Mouse (Mus musculus) forebrain, embryonic 12.5 days (tissue): ENCODE results near the gene Lonrf2. TPM values are rescaled to one million over a fixed set of nuclear protein-coding genes. Genes with fewer than 3 reads are reported as not detected.

Experiments
- ATAC-seq: fragments of 200-750 bp; cut with Nextera tagmentation; 2 replicates; pipeline ENCODE4 v1.8.0; 2017; ENCODE audit warnings: moderate TSS enrichment; ENCODE audit not compliant: low FRiP score
- H3K27ac ChIP-seq: fragments of 300-500 bp; sonication (generic); 2 replicates; pipeline ENCODE4 v1.5.1; 2016; ENCODE audit warnings: mild to moderate bottlenecking
- H3K27me3 ChIP-seq: fragments of 300-500 bp; sonication (generic); 2 replicates; pipeline ENCODE4 v1.6.1; 2016; ENCODE audit warnings: mild to moderate bottlenecking
- H3K36me3 ChIP-seq: fragments of 300-500 bp; sonication (generic); replicated peaks from 2 replicates; pipeline ENCODE4 v1.6.1; 2016; ENCODE audit warnings: mild to moderate bottlenecking
- H3K4me1 ChIP-seq: fragments of 300-500 bp; sonication (generic); 2 replicates; pipeline ENCODE4 v1.6.1; 2016
- H3K4me2 ChIP-seq: fragments of 300-500 bp; sonication (generic); 2 replicates; pipeline ENCODE4 v1.6.1; 2016; ENCODE audit warnings: mild to moderate bottlenecking, moderate library complexity
- H3K4me3 ChIP-seq: fragments of 300-500 bp; sonication (generic); replicated peaks from 2 replicates; pipeline ENCODE4 v1.5.1; 2016; ENCODE audit warnings: mild to moderate bottlenecking
- H3K9ac ChIP-seq: fragments of 300-500 bp; sonication (generic); 2 replicates; pipeline ENCODE4 v1.6.1; 2016; ENCODE audit warnings: mild to moderate bottlenecking
- H3K9me3 ChIP-seq: fragments of 300-500 bp; sonication (generic); 2 replicates; pipeline ENCODE4 v1.6.1; 2016
- WGBS: fragments of 180-500 bp; shearing (Covaris S2); methylation state at CpG from one replicate; pipeline ENCODE4 v1.1.7; 2016; 5-methylcytosine and 5-hydroxymethylcytosine counted together
- polyA plus RNA-seq: library from polyadenylated mRNA; unstranded; fragments of >200 nt; fragmentation: Nextera tagmentation; extraction: Ambion mirVana; gene quantifications from 2 replicates; pipeline ENCODE4 v1.2.1, GENCODE M21; 2016

Gene Lonrf2
- polyA plus RNA-seq = 6.0 and 6.1 TPM in 2 replicates

GRCm38 (mm10) chr1:38836477-38836872 is at the start of gene Lonrf2:
TSS of gene Lonrf2 (minus strand) at chr1:38836711.
- peak; percentile 84 for ATAC-seq
- H3K9me3 ChIP-seq = no peaks in the 10 kb centered on the region
- peak within 1 kb of the TSS; percentile 87 for H3K27ac ChIP-seq
- H3K4me1 ChIP-seq = peaks cover 19% of the 10 kb centered on the region
- H3K27me3 ChIP-seq = peaks cover 52% of the 10 kb centered on the region
- 0 out of 2 replicates have a peak, but pooled peaks cover 6% of the 10 kb centered on the region for H3K36me3 ChIP-seq
- peak within 1 kb of the TSS; percentile 77 for H3K9ac ChIP-seq
- H3K4me3 ChIP-seq = peak within 1 kb of the TSS; percentile 69
- H3K4me2 ChIP-seq = peak within 1 kb of the TSS; percentile 99
- under 1% methylated on average over 45 of the region's 47 CpGs for WGBS

GRCm38 (mm10) chr1:38885956-38886355 is 49.4 kb upstream of the Lonrf2 start:
- WGBS = 80% methylated on average over 2 of the region's 2 CpGs
- Histone ChIP-seq H3K36me3 (0 out of 2 replicates have a peak, but pooled peaks cover 10% of the 10 kb centered on the region), H3K27ac (no peak overlapping the region), H3K27me3 (no peaks in the 10 kb centered on the region), H3K9ac (no peak overlapping the region), H3K4me1 (peaks cover 4% of the 10 kb centered on the region; the same call in 1 of the 2 replicates), H3K9me3 (no peaks in the 10 kb centered on the region), H3K4me3 (no peak overlapping the region), H3K4me2 (no peak overlapping the region)
- ATAC-seq = no peak

GRCm38 (mm10) chr1:38883766-38884165 is 47.3 kb upstream of the Lonrf2 start:
- no peak for ATAC-seq
- Histone ChIP-seq H3K4me3 (no peak overlapping the region), H3K4me2 (no peak overlapping the region), H3K36me3 (0 out of 2 replicates have a peak, but pooled peaks cover 10% of the 10 kb centered on the region), H3K4me1 (peaks cover 4% of the 10 kb centered on the region; the same call in 1 of the 2 replicates), H3K27ac (no peak overlapping the region), H3K27me3 (no peaks in the 10 kb centered on the region), H3K9ac (no peak overlapping the region), H3K9me3 (no peaks in the 10 kb centered on the region)
- WGBS = 95% methylated on average over 9 of the region's 9 CpGs

GRCm38 (mm10) chr1:38882746-38883145 is 46.2 kb upstream of the Lonrf2 start:
- Histone ChIP-seq H3K9me3 (no peaks in the 10 kb centered on the region), H3K4me1 (peaks cover 4% of the 10 kb centered on the region; the same call in 1 of the 2 replicates), H3K27me3 (no peaks in the 10 kb centered on the region), H3K4me2 (no peak overlapping the region), H3K27ac (no peak overlapping the region), H3K36me3 (0 out of 2 replicates have a peak, but pooled peaks cover 10% of the 10 kb centered on the region), H3K9ac (no peak overlapping the region), H3K4me3 (no peak overlapping the region)
- 93% methylated on average over 4 of the region's 4 CpGs for WGBS
- ATAC-seq = no peak

GRCm38 (mm10) chr1:38881366-38881765 is 44.9 kb upstream of the Lonrf2 start:
- H3K4me1 ChIP-seq = peaks cover 9% of the 10 kb centered on the region
- no peaks in the 10 kb centered on the region for H3K9me3 ChIP-seq
- no peak overlapping the region for H3K9ac ChIP-seq
- H3K27me3 ChIP-seq = no peaks in the 10 kb centered on the region
- ATAC-seq = no peak
- no peak overlapping the region for H3K4me2 ChIP-seq
- H3K4me3 ChIP-seq = no peak overlapping the region
- 0 out of 2 replicates have a peak, but pooled peaks cover 10% of the 10 kb centered on the region for H3K36me3 ChIP-seq
- WGBS = 84% methylated on average over 4 of the region's 4 CpGs
- H3K27ac ChIP-seq = no peak overlapping the region

- no peak overlapping the region for H3K4me2 ChIP-seq
- H3K36me3 ChIP-seq = peaks cover 15% of the 10 kb centered on the region; the same call in 1 of the 2 replicates
- peaks cover 9% of the 10 kb centered on the region for H3K4me1 ChIP-seq
- no peak for ATAC-seq
- no peak overlapping the region for H3K4me3 ChIP-seq
- H3K27me3 ChIP-seq = no peaks in the 10 kb centered on the region
- H3K9me3 ChIP-seq = no peaks in the 10 kb centered on the region
- 0 out of 2 replicates have a peak overlapping the region, but pooled peaks have one; percentile 57 for H3K27ac ChIP-seq
- WGBS = 61% methylated on average over 5 of the region's 5 CpGs
- H3K9ac ChIP-seq = no peak overlapping the region
These were observed 40.3 kb upstream of the Lonrf2 start for GRCm38 (mm10) chr1:38876671-38877382.

GRCm38 (mm10) chr1:38873911-38874310 is 37.4 kb upstream of the Lonrf2 start:
- Histone ChIP-seq H3K9me3 (no peaks in the 10 kb centered on the region), H3K27ac (no peak overlapping the region), H3K4me3 (no peak overlapping the region), H3K36me3 (peaks cover 22% of the 10 kb centered on the region; the same call in 1 of the 2 replicates), H3K9ac (no peak overlapping the region), H3K4me2 (no peak overlapping the region), H3K4me1 (peaks cover 9% of the 10 kb centered on the region), H3K27me3 (no peaks in the 10 kb centered on the region)
- 89% methylated on average over 5 of the region's 5 CpGs for WGBS
- no peak for ATAC-seq

- ATAC-seq = no peak
- Histone ChIP-seq H3K4me2 (no peak overlapping the region), H3K4me3 (no peak overlapping the region), H3K9me3 (no peaks in the 10 kb centered on the region), H3K36me3 (peaks cover 35% of the 10 kb centered on the region), H3K9ac (no peak overlapping the region), H3K27me3 (no peaks in the 10 kb centered on the region), H3K4me1 (peaks cover 3% of the 10 kb centered on the region), H3K27ac (no peak overlapping the region)
- WGBS = 92% methylated on average over 6 of the region's 6 CpGs
These were observed 35.3 kb upstream of the Lonrf2 start for GRCm38 (mm10) chr1:38871834-38872233.

- H3K36me3 ChIP-seq = peaks cover 57% of the 10 kb centered on the region
- H3K27me3 ChIP-seq = no peaks in the 10 kb centered on the region
- WGBS = 68% methylated on average over 12 of the region's 13 CpGs
- no peak overlapping the region for H3K4me3 ChIP-seq
- no peaks in the 10 kb centered on the region for H3K9me3 ChIP-seq
- no peak overlapping the region for H3K4me2 ChIP-seq
- no peak overlapping the region for H3K9ac ChIP-seq
- H3K27ac ChIP-seq = no peak overlapping the region
- ATAC-seq = no peak
- H3K4me1 ChIP-seq = no peaks in the 10 kb centered on the region
These were observed 33.1 kb upstream of the Lonrf2 start for GRCm38 (mm10) chr1:38869398-38870195.

GRCm38 (mm10) chr1:38866242-38866641 is 29.7 kb upstream of the Lonrf2 start:
- peaks cover 50% of the 10 kb centered on the region for H3K36me3 ChIP-seq
- H3K27me3 ChIP-seq = no peaks in the 10 kb centered on the region
- no peak overlapping the region for H3K27ac ChIP-seq
- H3K4me1 ChIP-seq = no peaks in the 10 kb centered on the region
- WGBS = 91% methylated on average over 5 of the region's 5 CpGs
- no peaks in the 10 kb centered on the region for H3K9me3 ChIP-seq
- no peak overlapping the region for H3K4me3 ChIP-seq
- H3K9ac ChIP-seq = no peak overlapping the region
- ATAC-seq = no peak
- no peak overlapping the region for H3K4me2 ChIP-seq

GRCm38 (mm10) chr1:38864341-38864740 is 27.8 kb upstream of the Lonrf2 start:
- H3K9ac ChIP-seq = no peak overlapping the region
- H3K27me3 ChIP-seq = no peaks in the 10 kb centered on the region
- no peak overlapping the region for H3K4me3 ChIP-seq
- no peaks in the 10 kb centered on the region for H3K9me3 ChIP-seq
- H3K4me2 ChIP-seq = no peak overlapping the region
- peaks cover 46% of the 10 kb centered on the region for H3K36me3 ChIP-seq
- peaks cover 5% of the 10 kb centered on the region; the same call in 1 of the 2 replicates for H3K4me1 ChIP-seq
- 88% methylated on average over 9 of the region's 9 CpGs for WGBS
- no peak overlapping the region for H3K27ac ChIP-seq
- no peak for ATAC-seq

GRCm38 (mm10) chr1:38862213-38862612 is 25.7 kb upstream of the Lonrf2 start:
- H3K36me3 ChIP-seq = peaks cover 34% of the 10 kb centered on the region
- H3K9me3 ChIP-seq = no peaks in the 10 kb centered on the region
- no peak overlapping the region for H3K4me2 ChIP-seq
- peaks cover 5% of the 10 kb centered on the region; the same call in 1 of the 2 replicates for H3K4me1 ChIP-seq
- H3K27ac ChIP-seq = no peak overlapping the region
- H3K9ac ChIP-seq = no peak overlapping the region
- no peaks in the 10 kb centered on the region for H3K27me3 ChIP-seq
- no peak overlapping the region for H3K4me3 ChIP-seq
- ATAC-seq = no peak
- WGBS = 13% methylated on average over 4 of the region's 4 CpGs
